Mouse (Mus musculus) retina, postnatal 7 days (tissue): Measurements from ENCODE around the gene Morf4l2.
"Not testable (repeated sequence)": the region's sequence is repeated elsewhere in the genome, so short reads cannot be mapped to it uniquely, and the experiment has no call there.

Experiments
- DNase-seq: peaks from one replicate; pipeline ENCODE4 v3.0.0-alpha.2; 2012; ENCODE audit warnings: low read depth, low spot score

The Morf4l2 gene

DNA sequence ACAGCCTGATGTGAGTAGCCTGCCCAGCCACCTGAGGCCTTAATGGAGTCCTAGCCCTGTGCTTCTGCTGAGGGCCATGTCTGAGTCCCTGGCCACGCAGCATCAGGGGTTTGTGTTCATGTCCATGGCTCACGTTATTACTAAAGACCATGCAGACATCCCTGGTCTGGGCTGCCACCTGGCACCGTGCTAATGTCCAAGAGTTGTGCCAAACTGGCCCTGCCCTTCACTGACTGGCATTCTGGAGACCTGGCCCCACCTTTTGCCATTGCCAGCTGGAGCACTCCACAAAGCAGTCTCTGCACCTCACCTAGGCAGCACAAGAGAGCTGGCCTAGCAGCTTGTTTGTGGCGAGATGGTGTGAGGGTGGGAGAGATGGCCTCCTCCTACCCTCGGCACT lies 50.3 kb downstream of the Morf4l2 start:
- DNase-seq: no peak

DNA sequence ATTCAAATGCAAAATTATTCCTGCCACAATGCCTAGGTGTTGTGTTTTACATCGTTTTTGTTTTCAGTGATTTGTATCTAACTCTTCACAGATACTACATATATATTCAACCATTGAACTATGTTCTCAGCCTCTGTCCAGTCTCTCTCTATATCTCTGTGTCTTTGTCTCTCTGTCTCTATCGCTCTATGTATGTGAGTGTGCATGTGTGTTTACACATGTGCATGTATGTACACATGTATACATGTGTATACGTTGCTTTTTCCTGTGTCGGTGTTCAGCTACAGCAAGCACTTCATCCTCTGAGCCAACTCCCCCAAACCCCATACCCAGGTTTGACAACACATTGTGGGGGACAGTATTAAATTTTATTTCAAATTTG lies 51.2 kb downstream of the Morf4l2 start:
- no peak for DNase-seq

DNA sequence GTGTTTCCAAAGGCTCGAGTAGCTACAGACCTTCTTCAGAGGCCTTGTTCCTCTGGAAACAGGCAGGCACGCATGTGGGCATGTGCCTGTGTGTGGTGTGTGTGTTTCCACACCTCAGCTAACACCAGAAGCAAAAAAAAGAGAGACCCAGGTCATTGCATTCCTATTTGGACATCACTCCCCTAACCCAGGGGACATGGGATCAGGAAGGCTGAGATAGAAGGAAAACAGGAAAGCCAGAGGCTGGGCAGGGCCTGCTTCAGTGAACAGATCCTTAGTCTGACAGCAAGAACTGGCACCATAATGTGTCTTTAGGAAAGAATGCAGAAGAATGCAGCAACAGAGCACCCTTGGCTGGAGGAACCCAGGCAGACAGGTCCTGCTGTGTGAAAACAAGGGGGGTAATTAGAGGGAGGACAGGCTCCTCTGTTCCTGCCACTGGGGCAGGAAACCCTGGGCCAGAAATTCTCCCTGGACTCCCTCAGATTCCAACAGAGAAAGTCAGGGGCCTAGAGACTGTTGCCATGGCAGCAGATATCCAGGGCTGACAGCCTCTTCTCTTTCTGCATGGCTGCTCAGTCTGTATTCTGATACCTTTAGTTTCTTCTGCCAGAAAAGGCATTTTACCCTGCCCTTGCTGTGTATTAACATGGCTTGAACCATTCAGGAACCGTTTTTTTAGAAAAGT lies 51.7 kb downstream of the Morf4l2 start:
- DNase-seq: not testable (repeated sequence)
